Mouse (Mus musculus) lung, postnatal 36 days (tissue): Measurements from ENCODE around the gene Olfr1320.

ENCODE experiments used
- DNase-seq: peaks from one replicate; pipeline ENCODE4 v3.0.0; 2022; ENCODE audit warnings: mixed read lengths

Gene Olfr1320

GRCm38 (mm10) chrX:49672033-49672432 is at the start of gene Olfr1320:
Gene Olfr1320 (plus strand): TSS chrX:49672333.
- no peak for DNase-seq

GRCm38 (mm10) chrX:49627566-49627965 is 44.6 kb upstream of the Olfr1320 start:
- no peak for DNase-seq

GRCm38 (mm10) chrX:49631195-49631594 is 40.9 kb upstream of the Olfr1320 start:
- DNase-seq = no peak

GRCm38 (mm10) chrX:49660781-49661180 is 11.4 kb upstream of the Olfr1320 start:
- peak; percentile 6 for DNase-seq
